In genomic region chr8:8951186-8951585, GRCm38 (mm10) we compare ENCODE assay signal across 29 mouse cellular contexts.
DNase-seq lines count a peak whose midpoint lies in the region; ATAC-seq and TF ChIP-seq lines count a peak whose summit lies in the region.
"Had no signal": no experiment of that assay in that cellular context is flagged by ENCODE, and none has a peak within 500 bp of the region (broad histone marks: within the 10 kb centered on the region; RNA-seq: fewer than 3 reads in every experiment).

No protein-coding gene starts in this region.

- H3K9me3 ChIP-seq in embryonic facial prominence, embryonic 11.5 days (replicated peaks; ENCODE audit: control insufficient read depth, low read length) = no peaks in the 10 kb centered on the region
- no peaks in the 10 kb centered on the region for H3K9me3 ChIP-seq in embryonic facial prominence, embryonic 10.5 days
- H3K9me3 ChIP-seq in lung, embryonic 16.5 days (ENCODE audit: control insufficient read depth, low read length) = 0 out of 2 replicates have a peak, but pooled peaks cover 4% of the 10 kb centered on the region
- H3K9me3 ChIP-seq: forebrain, embryonic 13.5 days; limb, embryonic 12.5 days; liver, embryonic 12.5 days; midbrain, embryonic 15.5 days; neural tube, embryonic 13.5 days had no signal

- no peak overlapping the region for H3K9ac ChIP-seq in embryonic facial prominence, embryonic 11.5 days (replicated peaks; ENCODE audit: low read length)
- H3K9ac ChIP-seq in lung, embryonic 16.5 days (ENCODE audit: low read length) = no peak overlapping the region
- H3K9ac ChIP-seq: forebrain, embryonic 13.5 days; limb, embryonic 12.5 days; liver, embryonic 12.5 days; midbrain, embryonic 15.5 days; neural tube, embryonic 13.5 days had no signal

- no peaks in the 10 kb centered on the region for H3K27me3 ChIP-seq in embryonic facial prominence, embryonic 11.5 days (ENCODE audit: control insufficient read depth, insufficient read depth, low read length)
- 0 out of 2 replicates have a peak, but pooled peaks cover 3% of the 10 kb centered on the region for H3K27me3 ChIP-seq in embryonic facial prominence, embryonic 10.5 days (replicated peaks; ENCODE audit: low read depth, poor library complexity, severe bottlenecking)
- H3K27me3 ChIP-seq in lung, embryonic 16.5 days (ENCODE audit: control insufficient read depth, insufficient read depth, low read depth, low read length) = no peaks in the 10 kb centered on the region
- no peaks in the 10 kb centered on the region for H3K27me3 ChIP-seq in cerebellum, adult 2 months (ENCODE audit: control insufficient read depth, insufficient read depth, low read length)
- H3K27me3 ChIP-seq: forebrain, embryonic 13.5 days; limb, embryonic 12.5 days; liver, embryonic 12.5 days; midbrain, embryonic 15.5 days; neural tube, embryonic 13.5 days had no signal

- H3K27ac ChIP-seq in embryonic facial prominence, embryonic 11.5 days (replicated peaks; ENCODE audit: low read depth, low read length) = no peak overlapping the region
- H3K27ac ChIP-seq in embryonic facial prominence, embryonic 10.5 days (replicated peaks) = no peak overlapping the region
- H3K27ac ChIP-seq in lung, embryonic 16.5 days (ENCODE audit: low read length) = no peak overlapping the region
- H3K27ac ChIP-seq in cerebellum, adult 2 months (ENCODE audit: insufficient read depth, low read length) = no peak overlapping the region
- H3K27ac ChIP-seq: forebrain, embryonic 13.5 days; limb, embryonic 12.5 days; liver, embryonic 12.5 days; midbrain, embryonic 15.5 days; neural tube, embryonic 13.5 days had no signal

- H3K4me1 ChIP-seq in embryonic facial prominence, embryonic 11.5 days (ENCODE audit: control insufficient read depth, insufficient read depth, low read length) = no peaks in the 10 kb centered on the region
- peaks cover 36% of the 10 kb centered on the region for H3K4me1 ChIP-seq in embryonic facial prominence, embryonic 10.5 days
- H3K4me1 ChIP-seq in lung, embryonic 16.5 days (replicated peaks; ENCODE audit: control insufficient read depth, insufficient read depth, low read length) = peaks cover 14% of the 10 kb centered on the region
- H3K4me1 ChIP-seq in lung, adult 2 months (ENCODE audit: control insufficient read depth, insufficient read depth, low read length) = peaks cover 6% of the 10 kb centered on the region; the same call in 1 of the 2 replicates
- no peaks in the 10 kb centered on the region for H3K4me1 ChIP-seq in cerebellum, adult 2 months (ENCODE audit: control insufficient read depth, insufficient read depth, low read length)

- no peak for TF ChIP-seq POLR2A in lung, adult 2 months (IDR thresholded peaks at IDR 0.05; ENCODE audit: borderline replicate concordance, extremely low read depth, low read depth, low read length)
- TF ChIP-seq POLR2A in cerebellum, adult 2 months (IDR thresholded peaks at IDR 0.05; ENCODE audit: borderline replicate concordance, insufficient read depth, low read length) = no peak

- DNase-seq in embryonic facial prominence, embryonic 11.5 days (ENCODE audit: low spot score) = peak; percentile 53
- DNase-seq in embryonic facial prominence, embryonic 10.5 days (ENCODE audit: low spot score) = no peak
- DNase-seq in lung, adult 2 months = no peak
- DNase-seq in embryo, embryonic 9.5 days (ENCODE audit: extremely low spot score) = peak; percentile 26
- DNase-seq in thymus, postnatal 4 days = no peak
- no peak for DNase-seq in cerebellum, adult 2 months
- DNase-seq: adrenal gland, postnatal 25 days; cerebellum, adult 9-10 months; gastrocnemius, postnatal 36 days; kidney, adult 11 months; kidney, postnatal 10 days; lung, adult 18-20 months; retina, postnatal 1 day; right cerebral cortex, postnatal 25 days; spleen, adult 18-20 months; thymus, adult 18-20 months; thymus, postnatal 36 days had no signal

- TF ChIP-seq CTCF in lung, adult 2 months (IDR thresholded peaks at IDR 0.05; ENCODE audit: insufficient read depth, low read length) = no peak
- TF ChIP-seq CTCF in cerebellum, adult 2 months (IDR thresholded peaks at IDR 0.05; ENCODE audit: borderline replicate concordance, insufficient read depth, low read depth, low read length) = no peak

- WGBS in embryonic facial prominence, embryonic 11.5 days = 18% methylated on average over 9 of the region's 9 CpGs
- WGBS in embryonic facial prominence, embryonic 10.5 days = 19% methylated on average over 9 of the region's 9 CpGs
- WGBS in lung, embryonic 16.5 days = 10% methylated on average over 9 of the region's 9 CpGs
- WGBS in lung, adult 2 months = 15% methylated on average over 9 of the region's 9 CpGs
- 45% methylated on average over 9 of the region's 9 CpGs for WGBS in cerebellum, adult 2 months

- H3K4me3 ChIP-seq in embryonic facial prominence, embryonic 11.5 days (ENCODE audit: low read depth, low read length) = no peak overlapping the region
- no peak overlapping the region for H3K4me3 ChIP-seq in embryonic facial prominence, embryonic 10.5 days
- no peak overlapping the region for H3K4me3 ChIP-seq in lung, embryonic 16.5 days (ENCODE audit: low read length)
- no peak overlapping the region for H3K4me3 ChIP-seq in lung, adult 2 months (replicated peaks; ENCODE audit: extremely low read depth, low read depth, low read length)
- H3K4me3 ChIP-seq in cerebellum, adult 2 months (replicated peaks; ENCODE audit: insufficient read depth, low read depth, low read length) = no peak overlapping the region
- H3K4me3 ChIP-seq: erythroblast, embryonic 14.5 days; forebrain, embryonic 13.5 days; hindbrain, embryonic 10.5 days; limb, embryonic 12.5 days; liver, embryonic 12.5 days; midbrain, embryonic 15.5 days; myocyte; neural tube, embryonic 13.5 days had no signal

- no peak for ATAC-seq in embryonic facial prominence, embryonic 11.5 days (replicated peaks; ENCODE audit: insufficient number of reproducible peaks, low FRiP score, low TSS enrichment, low read depth)
- peak; percentile 12; the same call in 1 of the 2 replicates for ATAC-seq in lung, embryonic 16.5 days (ENCODE audit: low read depth)
- peak; percentile 35; the same call in 1 of the 2 replicates for ATAC-seq in megakaryocyte progenitor cell, adult 5-6 weeks (replicated peaks; ENCODE audit: poor library complexity)
- ATAC-seq: forebrain, embryonic 13.5 days; hindbrain, embryonic 16.5 days; liver, embryonic 12.5 days; midbrain, embryonic 15.5 days had no signal

- H3K36me3 ChIP-seq in embryonic facial prominence, embryonic 11.5 days (replicated peaks; ENCODE audit: control insufficient read depth, insufficient read depth, low read depth, low read length) = no peaks in the 10 kb centered on the region
- H3K36me3 ChIP-seq in embryonic facial prominence, embryonic 10.5 days (replicated peaks) = 0 out of 2 replicates have a peak, but pooled peaks cover 4% of the 10 kb centered on the region
- H3K36me3 ChIP-seq in lung, embryonic 16.5 days (ENCODE audit: control insufficient read depth, insufficient read depth, low read length) = no peaks in the 10 kb centered on the region
- H3K36me3 ChIP-seq: limb, embryonic 12.5 days; liver, embryonic 12.5 days; midbrain, embryonic 15.5 days; neural tube, embryonic 13.5 days had no signal

- H3K4me2 ChIP-seq in embryonic facial prominence, embryonic 11.5 days (ENCODE audit: low read depth, low read length) = no peak overlapping the region
- no peak overlapping the region for H3K4me2 ChIP-seq in lung, embryonic 16.5 days (ENCODE audit: low read depth, low read length)
- H3K4me2 ChIP-seq: forebrain, embryonic 13.5 days; heart, embryonic 11.5 days; limb, embryonic 12.5 days; liver, embryonic 12.5 days; midbrain, embryonic 15.5 days; neural tube, embryonic 13.5 days had no signal

Comparison
In these comparisons a context has a peak if more than half of its experiments do, and no peak if none do; other contexts are left out.
1. DNase-seq: peak in embryonic facial prominence, embryonic 11.5 days (single experiment) and embryo, embryonic 9.5 days (single experiment); none in embryonic facial prominence, embryonic 10.5 days (single experiment), lung, adult 2 months (single experiment), thymus, postnatal 4 days (single experiment) and cerebellum, adult 2 months (0 of 2).